Mouse (Mus musculus): ENCODE results near the gene Apol8. TPM values are rescaled to one million over a fixed set of nuclear protein-coding genes. Genes with fewer than 3 reads are reported as not detected.

Gene Apol8
- polyA plus RNA-seq, 1 experiment: 5.9 TPM

DNA sequence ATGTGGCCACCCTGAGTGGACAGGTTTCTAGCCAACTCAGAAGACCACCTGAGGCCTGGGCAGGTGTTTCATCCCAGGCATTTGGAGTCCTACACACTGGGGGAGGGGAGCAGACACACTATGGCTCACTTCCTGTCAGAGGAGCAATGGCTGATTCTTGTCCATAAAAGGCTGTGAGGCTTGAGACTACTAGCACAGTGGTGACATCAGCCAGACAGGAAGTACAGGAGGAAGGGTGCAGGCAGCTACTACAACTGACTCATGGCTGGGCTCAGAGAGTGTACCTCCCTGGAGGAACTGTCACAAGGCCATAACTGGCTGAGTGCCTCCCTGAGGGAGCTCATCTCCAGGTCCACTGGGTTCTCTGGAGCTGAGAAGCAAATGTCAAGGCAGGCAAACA, 43.7 kb upstream of the Apol8 start:
- Histone ChIP-seq H3K4me1 (ENCODE audit: control insufficient read depth, insufficient read depth, insufficient read length) (peaks cover 64% of the 10 kb centered on the region), H3K27me3 (ENCODE audit: control insufficient read depth, insufficient read depth, low read length) (no peaks in the 10 kb centered on the region), H3K4me3 (ENCODE audit: extremely low read depth, insufficient read depth, insufficient read length) (no peak overlapping the region), H3K27ac (ENCODE audit: insufficient read depth, low read length) (peak overlapping the region; percentile 89), H3K36me3 (ENCODE audit: control insufficient read depth, insufficient read depth, low read length) (peaks cover 52% of the 10 kb centered on the region)
- DNase-seq (ENCODE audit: low read depth in 1 of 2, low spot score in 2 of 2): peak; percentile 71 to 83
- no peak for TF ChIP-seq CTCF (IDR thresholded peaks at IDR 0.05; ENCODE audit: extremely low read depth, insufficient read depth, insufficient read length, insufficient replicate concordance)
- TF ChIP-seq POLR2A (IDR thresholded peaks at IDR 0.05; ENCODE audit: low read depth, low read length): no peak

GRCm38 (mm10) chr15:77799491-77800474, 43.0 kb upstream of the Apol8 start:
- TF ChIP-seq CTCF (IDR thresholded peaks at IDR 0.05; ENCODE audit: extremely low read depth, insufficient read depth, insufficient read length, insufficient replicate concordance) (no peak), POLR2A (IDR thresholded peaks at IDR 0.05; ENCODE audit: low read depth, low read length) (no peak)
- DNase-seq (ENCODE audit: low read depth in 1 of 2, low spot score in 2 of 2): no peak
- Histone ChIP-seq H3K27ac (ENCODE audit: insufficient read depth, low read length) (peak overlapping the region; percentile 69), H3K4me3 (ENCODE audit: extremely low read depth, insufficient read depth, insufficient read length) (no peak overlapping the region), H3K36me3 (ENCODE audit: control insufficient read depth, insufficient read depth, low read length) (peaks cover 52% of the 10 kb centered on the region), H3K4me1 (ENCODE audit: control insufficient read depth, insufficient read depth, insufficient read length) (peaks cover 58% of the 10 kb centered on the region), H3K27me3 (ENCODE audit: control insufficient read depth, insufficient read depth, low read length) (no peaks in the 10 kb centered on the region)
- 67% methylated on average over 8 of the region's 8 CpGs for WGBS

DNA sequence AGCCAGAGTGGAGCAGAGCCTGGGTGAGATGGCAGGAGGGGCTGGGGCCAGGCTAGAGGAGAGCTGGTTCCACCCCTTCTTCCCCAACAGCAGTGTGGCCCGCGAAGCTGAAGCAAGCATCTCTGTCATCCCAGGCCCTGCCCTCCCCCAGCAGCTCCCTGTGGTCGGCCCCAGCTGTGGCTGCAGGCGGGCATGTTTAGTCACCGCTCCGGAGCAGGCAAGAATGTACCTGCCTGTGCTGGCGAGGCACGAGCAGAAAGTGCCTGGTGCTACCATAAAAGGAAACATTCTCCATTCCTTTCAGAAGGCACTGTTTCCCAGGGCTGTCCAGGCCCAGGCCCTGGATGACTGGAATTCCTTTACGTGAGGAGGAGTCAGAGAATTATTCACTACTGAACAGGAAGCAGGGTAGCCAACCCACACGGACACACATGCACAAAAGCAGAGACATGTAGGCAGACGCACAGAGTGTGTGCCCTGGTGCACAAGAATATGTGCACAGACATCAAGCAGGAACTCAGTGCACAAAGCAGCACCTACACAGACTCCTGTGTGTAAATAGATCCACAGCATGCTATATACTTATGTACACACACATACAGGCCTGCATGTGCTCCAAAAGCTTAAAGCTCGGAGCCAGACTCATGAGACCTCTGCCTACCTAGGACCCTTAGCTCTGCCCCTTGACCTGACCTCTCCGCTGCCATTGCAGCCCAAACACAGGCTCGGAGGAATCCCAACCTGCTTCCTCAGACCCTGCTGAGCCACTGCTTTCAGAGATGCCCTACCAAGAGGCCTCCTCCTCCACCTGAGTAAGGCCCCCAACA, 42.1 kb upstream of the Apol8 start:
- peak in 1 of 2 experiments; percentile 31 for DNase-seq (ENCODE audit: low read depth in 1 of 2, low spot score in 2 of 2)
- H3K27me3 ChIP-seq (ENCODE audit: control insufficient read depth, insufficient read depth, low read length): no peaks in the 10 kb centered on the region
- TF ChIP-seq POLR2A (IDR thresholded peaks at IDR 0.05; ENCODE audit: low read depth, low read length): no peak
- no peak for TF ChIP-seq CTCF (IDR thresholded peaks at IDR 0.05; ENCODE audit: extremely low read depth, insufficient read depth, insufficient read length, insufficient replicate concordance)
- peaks cover 53% of the 10 kb centered on the region for H3K36me3 ChIP-seq (ENCODE audit: control insufficient read depth, insufficient read depth, low read length)
- H3K4me1 ChIP-seq (ENCODE audit: control insufficient read depth, insufficient read depth, insufficient read length): peaks cover 49% of the 10 kb centered on the region
- 33% methylated on average over 14 of the region's 14 CpGs for WGBS
- no peak overlapping the region for H3K4me3 ChIP-seq (ENCODE audit: extremely low read depth, insufficient read depth, insufficient read length)
- H3K27ac ChIP-seq (ENCODE audit: insufficient read depth, low read length): peak overlapping the region; percentile 69

DNA sequence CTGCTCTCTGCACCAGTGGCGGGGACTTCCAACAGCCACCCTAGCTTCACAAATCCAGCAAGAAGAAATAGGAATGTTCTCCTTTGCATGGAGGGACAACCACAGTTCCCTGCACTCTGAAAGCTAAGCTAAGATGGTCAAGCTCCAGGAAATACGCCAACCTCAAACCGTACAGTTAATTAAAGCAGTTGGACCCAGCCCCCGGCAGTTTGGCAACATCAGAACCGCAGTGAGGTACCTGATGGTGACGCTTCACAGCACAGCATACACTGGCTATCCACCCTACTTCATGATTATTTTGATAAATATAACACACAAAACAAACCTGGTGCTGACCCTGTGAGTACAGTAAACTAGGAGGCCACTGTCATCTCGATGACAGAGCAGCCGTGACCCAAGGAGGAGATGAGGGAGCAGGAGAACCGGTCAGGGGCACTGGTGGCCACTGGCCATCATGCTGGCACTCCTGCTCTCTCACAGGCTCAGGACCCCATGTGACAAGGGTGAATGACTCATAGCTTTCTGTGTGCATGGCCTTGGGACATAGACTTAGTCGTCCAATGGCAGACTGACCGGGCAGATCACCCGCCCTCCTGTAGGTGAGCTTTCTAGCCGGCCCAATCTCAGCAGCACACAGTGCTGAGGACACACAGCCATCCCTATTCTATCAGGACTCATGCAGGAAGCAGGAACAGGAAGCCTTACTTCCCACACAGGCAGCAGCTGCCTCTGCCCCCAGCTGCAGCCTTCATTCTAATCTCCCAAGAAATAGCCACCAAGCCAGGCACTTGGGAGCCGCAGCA, 41.0 kb upstream of the Apol8 start:
- Histone ChIP-seq H3K36me3 (ENCODE audit: control insufficient read depth, insufficient read depth, low read length) (peaks cover 54% of the 10 kb centered on the region), H3K4me3 (ENCODE audit: extremely low read depth, insufficient read depth, insufficient read length) (no peak overlapping the region), H3K27me3 (ENCODE audit: control insufficient read depth, insufficient read depth, low read length) (no peaks in the 10 kb centered on the region), H3K27ac (ENCODE audit: insufficient read depth, low read length) (peak overlapping the region; percentile 69), H3K4me1 (ENCODE audit: control insufficient read depth, insufficient read depth, insufficient read length) (peaks cover 45% of the 10 kb centered on the region)
- WGBS: 69% methylated on average over 14 of the region's 14 CpGs
- no peak for TF ChIP-seq CTCF (IDR thresholded peaks at IDR 0.05; ENCODE audit: extremely low read depth, insufficient read depth, insufficient read length, insufficient replicate concordance)
- no peak for TF ChIP-seq POLR2A (IDR thresholded peaks at IDR 0.05; ENCODE audit: low read depth, low read length)
- no peak for DNase-seq (ENCODE audit: low read depth in 1 of 2, low spot score in 2 of 2)

GRCm38 (mm10) chr15:77796409-77797035, 39.7 kb upstream of the Apol8 start:
- Histone ChIP-seq H3K4me1 (ENCODE audit: control insufficient read depth, insufficient read depth, insufficient read length) (peaks cover 37% of the 10 kb centered on the region), H3K36me3 (ENCODE audit: control insufficient read depth, insufficient read depth, low read length) (peaks cover 53% of the 10 kb centered on the region), H3K4me3 (ENCODE audit: extremely low read depth, insufficient read depth, insufficient read length) (no peak overlapping the region), H3K27me3 (ENCODE audit: control insufficient read depth, insufficient read depth, low read length) (no peaks in the 10 kb centered on the region), H3K27ac (ENCODE audit: insufficient read depth, low read length) (peak overlapping the region; percentile 12; the same call in 1 of the 2 replicates)
- WGBS: 94% methylated on average over 26 of the region's 26 CpGs
- TF ChIP-seq CTCF (IDR thresholded peaks at IDR 0.05; ENCODE audit: extremely low read depth, insufficient read depth, insufficient read length, insufficient replicate concordance) (no peak), POLR2A (IDR thresholded peaks at IDR 0.05; ENCODE audit: low read depth, low read length) (no peak)
- no peak for DNase-seq (ENCODE audit: low read depth in 1 of 2, low spot score in 2 of 2)

DNA sequence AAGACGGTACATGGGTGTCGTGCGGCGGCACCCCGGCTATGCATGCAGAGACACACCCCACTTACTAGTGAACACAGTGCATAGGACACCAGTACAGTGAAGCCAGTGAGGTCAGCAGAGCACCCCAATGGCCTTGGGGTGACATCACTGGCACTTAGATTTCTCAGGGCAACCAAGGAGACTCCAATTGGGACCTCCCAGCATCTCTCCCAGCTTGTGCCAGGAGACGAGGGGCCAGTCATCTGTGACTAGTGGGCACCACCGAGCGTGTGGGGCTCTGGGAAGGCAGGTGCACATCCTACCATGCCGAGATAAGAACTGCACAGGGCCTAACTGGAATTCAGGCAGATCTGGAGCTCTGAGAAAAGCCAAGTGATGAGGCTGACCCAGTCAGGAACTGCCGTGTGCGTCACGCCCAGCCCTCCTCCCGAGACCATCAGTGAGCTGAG, 38.1 kb upstream of the Apol8 start:
- TF ChIP-seq CTCF (IDR thresholded peaks at IDR 0.05; ENCODE audit: extremely low read depth, insufficient read depth, insufficient read length, insufficient replicate concordance) (no peak), POLR2A (IDR thresholded peaks at IDR 0.05; ENCODE audit: low read depth, low read length) (no peak)
- Histone ChIP-seq H3K27me3 (ENCODE audit: control insufficient read depth, insufficient read depth, low read length) (no peaks in the 10 kb centered on the region), H3K36me3 (ENCODE audit: control insufficient read depth, insufficient read depth, low read length) (peaks cover 69% of the 10 kb centered on the region), H3K4me3 (ENCODE audit: extremely low read depth, insufficient read depth, insufficient read length) (no peak overlapping the region), H3K4me1 (ENCODE audit: control insufficient read depth, insufficient read depth, insufficient read length) (peaks cover 27% of the 10 kb centered on the region), H3K27ac (ENCODE audit: insufficient read depth, low read length) (peak overlapping the region; percentile 17; the same call in 1 of the 2 replicates)
- DNase-seq (ENCODE audit: low read depth in 1 of 2, low spot score in 2 of 2): no peak
- WGBS: 78% methylated on average over 13 of the region's 13 CpGs
